Mouse (Mus musculus) kidney, adult 2 months (tissue): Measurements from ENCODE around the gene Zfp9.

Experiments
- CTCF ChIP-seq: fragments of 200-500 bp; conservative IDR thresholded peaks from 2 replicates; pipeline ENCODE4 v1.5.1; 2011; ENCODE audit warnings: low read depth, mild to moderate bottlenecking, control low read depth, low read length, moderate library complexity, mixed read lengths; ENCODE audit not compliant: insufficient read depth, insufficient read length
- POLR2A ChIP-seq: fragments of 200-500 bp; IDR thresholded peaks from one replicate; pipeline ENCODE4 v1.6.1; 2011; ENCODE audit warnings: low read depth, low read length, control low read depth

DNA sequence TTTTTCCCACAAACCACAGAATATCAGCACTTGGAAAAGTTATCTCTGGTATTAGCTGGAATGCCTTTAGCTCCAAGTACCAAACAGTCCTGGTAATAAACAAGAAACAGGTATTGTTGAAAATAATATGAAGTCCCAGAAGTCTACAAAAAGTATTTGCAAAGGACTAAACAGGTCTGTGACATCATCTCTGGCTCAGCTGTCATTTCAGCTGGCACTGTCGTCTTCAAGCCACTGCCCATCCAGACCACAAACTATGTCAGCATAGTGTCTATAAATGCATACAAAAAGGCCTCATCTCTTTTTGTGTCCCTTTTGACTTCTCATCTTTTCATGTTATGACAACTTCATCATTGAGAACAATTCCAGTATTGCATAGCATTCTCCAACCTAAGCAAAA is 52.5 kb downstream of the Zfp9 start:
- TF ChIP-seq POLR2A (no peak), CTCF (no peak)
